Mouse (Mus musculus) liver, embryonic 14.5 days (tissue): Measurements from ENCODE around the gene Padi1. TPM values are rescaled to one million over a fixed set of nuclear protein-coding genes. Genes with fewer than 3 reads are reported as not detected.
A peak's percentile ranks its signal among the peaks of the same experiment; 100 is the strongest.

Source experiments
- ATAC-seq: fragments of 200-750 bp; cut with Nextera tagmentation; 2 replicates; pipeline ENCODE4 v1.8.0; 2017; ENCODE audit warnings: moderate number of reproducible peaks, mild to moderate bottlenecking, moderate library complexity; ENCODE audit not compliant: insufficient read depth
- DNase-seq, 3 experiments: peaks; one replicate each; pipeline ENCODE4 v3.0.0-alpha.2; 2012 to 2013; ENCODE audit warnings: low read depth in 3 of 3, low spot score in 3 of 3
- H3K27ac ChIP-seq: fragments of 300-500 bp; sonication (generic); 2 replicates; pipeline ENCODE4 v1.5.1; 2014; ENCODE audit warnings: moderate library complexity, mild to moderate bottlenecking, control low read depth, inconsistent platforms
- H3K27me3 ChIP-seq: fragments of 300-500 bp; sonication (generic); 2 replicates; pipeline ENCODE4 v1.6.1; 2014; ENCODE audit warnings: mild to moderate bottlenecking, low read length, moderate library complexity; ENCODE audit not compliant: control insufficient read depth, insufficient read depth
- H3K36me3 ChIP-seq: fragments of 300-500 bp; sonication (generic); replicated peaks from 2 replicates; pipeline ENCODE4 v1.6.1; 2014; ENCODE audit warnings: low read depth; ENCODE audit not compliant: control insufficient read depth, insufficient read depth
- H3K4me1 ChIP-seq, 2 experiments: fragments of 200-500 bp in 1 of 2; fragments of 300-500 bp in 1 of 2; sonication (generic) in 1 of 2; replicated peaks; 2 replicates each; pipeline ENCODE4 v1.6.1; 2012 to 2014; ENCODE audit warnings: antibody characterized with exemption in 1 of 2, inconsistent platforms in 1 of 2, low read length in 1 of 2; ENCODE audit not compliant: control insufficient read depth in 2 of 2, insufficient read depth in 2 of 2
- H3K4me2 ChIP-seq: fragments of 300-500 bp; sonication (generic); 2 replicates; pipeline ENCODE4 v1.6.1; 2014; ENCODE audit warnings: low read depth, mild to moderate bottlenecking, control low read depth, moderate library complexity
- H3K4me3 ChIP-seq, 2 experiments: fragments of 200-500 bp in 1 of 2; fragments of 300-500 bp in 1 of 2; sonication (generic) in 1 of 2; 2 replicates each; pipeline ENCODE4 v1.5.1; 2012 to 2014; ENCODE audit warnings: low read depth in 2 of 2, low read length in 2 of 2, mild to moderate bottlenecking in 2 of 2, control low read depth in 1 of 2, inconsistent platforms in 1 of 2, moderate library complexity in 1 of 2; ENCODE audit not compliant: insufficient read depth in 1 of 2
- H3K9ac ChIP-seq: fragments of 300-500 bp; sonication (generic); replicated peaks from 2 replicates; pipeline ENCODE4 v1.6.1; 2014; ENCODE audit warnings: mild to moderate bottlenecking, control low read depth, moderate library complexity
- H3K9me3 ChIP-seq: fragments of 300-500 bp; sonication (generic); 2 replicates; pipeline ENCODE4 v1.6.1; 2016; ENCODE audit warnings: low read length, mixed read lengths; ENCODE audit not compliant: control insufficient read depth
- CTCF ChIP-seq: IDR thresholded peaks from 2 replicates; pipeline ENCODE4 v1.5.1; 2016; ENCODE audit warnings: antibody characterized with exemption, low read depth, control low read depth
- EP300 ChIP-seq: IDR thresholded peaks from 2 replicates; pipeline ENCODE4 v1.6.1; 2016; ENCODE audit warnings: antibody characterized with exemption, low read depth
- WGBS: fragments of 180-500 bp; shearing (Covaris S2); extraction: QIAGEN DNeasy Blood & Tissue Kit; methylation state at CpG from one replicate; pipeline ENCODE4 v1.1.7; 2014; ENCODE audit not compliant: insufficient replicate concordance; 5-methylcytosine and 5-hydroxymethylcytosine counted together
- polyA plus RNA-seq, 2 experiments: library from polyadenylated mRNA; depleted of rRNA in 1 of 2; stranded (reverse) in 1 of 2; unstranded in 1 of 2; fragments of >200 nt; fragmentation: Nextera tagmentation in 1 of 2; extraction: Ambion mirVana in 1 of 2; gene quantifications; 2 replicates each; pipeline versions ENCODE4 v1.2.1 to v1.2.3; 2012 to 2014

The Padi1 gene
- polyA plus RNA-seq, 2 experiments = 0.01 TPM; not detected in 1

- H3K36me3 ChIP-seq = no peaks in the 10 kb centered on the region
- no peaks in the 10 kb centered on the region for H3K4me1 ChIP-seq
- no peaks in the 10 kb centered on the region for H3K9me3 ChIP-seq
- ATAC-seq = no peak
- TF ChIP-seq EP300 (no peak), CTCF (no peak)
- no peak overlapping the region for H3K4me2 ChIP-seq
- H3K9ac ChIP-seq = no peak overlapping the region
- no peak for DNase-seq
- no peak overlapping the region for H3K4me3 ChIP-seq
- WGBS = 46% methylated on average over 3 of the region's 3 CpGs
- H3K27ac ChIP-seq = no peak overlapping the region
- no peaks in the 10 kb centered on the region for H3K27me3 ChIP-seq
Measured at GRCm38 (mm10) chr4:140801364-140801763, 44.2 kb downstream of the Padi1 start.

- Histone ChIP-seq H3K9ac (no peak overlapping the region), H3K4me2 (no peak overlapping the region), H3K36me3 (no peaks in the 10 kb centered on the region), H3K4me3 (no peak overlapping the region), H3K27me3 (no peaks in the 10 kb centered on the region), H3K27ac (no peak overlapping the region), H3K4me1 (no peaks in the 10 kb centered on the region), H3K9me3 (no peaks in the 10 kb centered on the region)
- DNase-seq (no peak), ATAC-seq (no peak)
- TF ChIP-seq CTCF (no peak), EP300 (no peak)
- 71% methylated on average over 3 of the region's 3 CpGs for WGBS
Measured at GRCm38 (mm10) chr4:140796786-140797185, 48.8 kb downstream of the Padi1 start.

- Histone ChIP-seq H3K36me3 (no peaks in the 10 kb centered on the region), H3K9me3 (no peaks in the 10 kb centered on the region), H3K9ac (no peak overlapping the region), H3K4me3 (no peak overlapping the region), H3K27ac (no peak overlapping the region), H3K4me1 (no peaks in the 10 kb centered on the region), H3K27me3 (no peaks in the 10 kb centered on the region), H3K4me2 (no peak overlapping the region)
- 76% methylated on average over 9 of the region's 9 CpGs for WGBS
- DNase-seq (no peak), ATAC-seq (no peak)
- TF ChIP-seq CTCF (no peak), EP300 (no peak)
Measured at GRCm38 (mm10) chr4:140794678-140795077, 50.9 kb downstream of the Padi1 start.

GRCm38 (mm10) chr4:140793795-140794194, 51.8 kb downstream of the Padi1 start:
- Histone ChIP-seq H3K27ac (no peak overlapping the region), H3K9ac (no peak overlapping the region), H3K36me3 (no peaks in the 10 kb centered on the region), H3K27me3 (no peaks in the 10 kb centered on the region), H3K4me3 (no peak overlapping the region), H3K9me3 (no peaks in the 10 kb centered on the region), H3K4me1 (no peaks in the 10 kb centered on the region; a peak in 1 of 4 replicates), H3K4me2 (no peak overlapping the region)
- DNase-seq (no peak), ATAC-seq (no peak)
- peak; percentile 60 for TF ChIP-seq CTCF
- no peak for TF ChIP-seq EP300
- WGBS = 59% methylated on average over 9 of the region's 9 CpGs

- no peaks in the 10 kb centered on the region; a peak in 1 of 4 replicates for H3K4me1 ChIP-seq
- no peak for TF ChIP-seq EP300
- TF ChIP-seq CTCF = no peak
- no peak overlapping the region for H3K9ac ChIP-seq
- H3K4me2 ChIP-seq = no peak overlapping the region
- H3K27me3 ChIP-seq = no peaks in the 10 kb centered on the region
- H3K36me3 ChIP-seq = no peaks in the 10 kb centered on the region
- no peak overlapping the region for H3K4me3 ChIP-seq
- no peak overlapping the region for H3K27ac ChIP-seq
- 66% methylated on average over 7 of the region's 7 CpGs for WGBS
- ATAC-seq (no peak), DNase-seq (no peak)
- no peaks in the 10 kb centered on the region for H3K9me3 ChIP-seq
Measured at GRCm38 (mm10) chr4:140792584-140792983, 53.0 kb downstream of the Padi1 start.

- DNase-seq = no peak
- no peaks in the 10 kb centered on the region; a peak in 1 of 4 replicates for H3K4me1 ChIP-seq
- no peak overlapping the region for H3K9ac ChIP-seq
- H3K9me3 ChIP-seq = no peaks in the 10 kb centered on the region
- H3K4me2 ChIP-seq = no peak overlapping the region
- 64% methylated on average over 16 of the region's 16 CpGs for WGBS
- no peaks in the 10 kb centered on the region for H3K27me3 ChIP-seq
- H3K4me3 ChIP-seq = no peak overlapping the region
- no peak for ATAC-seq
- no peak for TF ChIP-seq EP300
- no peak for TF ChIP-seq CTCF
- H3K36me3 ChIP-seq = no peaks in the 10 kb centered on the region
- no peak overlapping the region for H3K27ac ChIP-seq
Measured at GRCm38 (mm10) chr4:140791071-140791470, 54.5 kb downstream of the Padi1 start.
